Mouse (Mus musculus) right cerebral cortex, adult 2 months (tissue): ENCODE data around the gene Cacna2d1.

ENCODE experiments used
- DNase-seq, 2 experiments: peaks; one replicate each; pipeline ENCODE4 v3.0.0; 2021 to 2022; ENCODE audit warnings: low spot score in 2 of 2

Gene Cacna2d1

DNA sequence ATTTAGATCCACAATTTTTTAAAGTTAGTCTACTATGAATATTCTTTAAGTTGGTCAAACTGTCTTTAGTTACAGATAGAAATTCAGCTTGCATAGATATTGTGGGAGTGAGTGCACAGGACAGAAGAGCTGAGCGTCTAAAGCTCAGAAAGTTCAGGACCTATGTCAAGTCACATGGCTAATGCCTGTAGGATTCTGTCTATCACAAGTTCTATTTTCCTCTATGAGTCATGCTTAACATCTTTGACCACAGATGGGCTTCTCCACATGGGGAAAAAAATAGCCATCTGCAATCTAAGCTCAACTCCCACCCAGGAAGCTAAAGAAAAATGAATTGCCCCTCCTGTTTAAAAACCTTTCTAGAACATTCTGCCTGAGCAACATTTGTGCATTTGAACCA is 483.5 kb downstream of the Cacna2d1 start:
- no peak for DNase-seq

GRCm38 (mm10) chr5:16418504-16418903 is 484.0 kb downstream of the Cacna2d1 start:
- DNase-seq: no peak
